Mouse (Mus musculus): ENCODE data around the gene Fam71b. TPM values are rescaled to one million over a fixed set of nuclear protein-coding genes. Genes with fewer than 3 reads are reported as not detected.

Gene Fam71b
- not detected for total RNA-seq (2021)

DNA sequence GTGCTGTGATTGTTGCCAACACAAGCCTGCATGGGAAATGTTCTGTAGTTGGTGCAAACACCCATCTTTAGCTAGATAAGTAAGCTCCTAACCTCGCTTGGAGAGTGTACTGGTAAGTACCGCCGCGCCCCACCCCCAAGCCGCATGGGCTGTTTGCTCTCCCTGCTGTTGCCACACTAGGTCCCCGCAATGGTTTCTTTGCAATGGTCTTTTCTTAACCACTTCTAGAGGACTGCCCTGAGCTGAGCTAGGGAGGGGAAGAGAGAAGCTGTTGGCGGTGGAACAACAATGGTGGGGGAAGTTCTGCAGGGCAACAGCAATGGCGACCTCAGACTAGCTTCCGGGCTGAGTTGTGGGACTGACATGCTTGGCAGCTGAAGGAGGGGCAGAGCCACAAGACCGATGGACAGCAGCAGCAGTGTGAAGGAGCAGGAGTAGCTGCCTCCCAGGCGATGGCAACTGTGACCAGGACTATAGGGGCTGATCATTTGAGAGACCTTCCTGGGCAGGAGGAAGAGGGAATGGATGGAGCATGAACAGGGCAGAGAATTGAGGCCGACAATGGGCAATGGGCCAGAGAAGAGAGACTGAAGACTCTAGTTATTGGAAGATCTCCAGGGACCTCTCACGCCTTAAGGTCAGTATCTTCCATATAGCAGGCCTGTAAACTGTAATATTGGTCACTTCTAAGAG, at the start of gene Fam71b:
TSS of gene Fam71b (plus strand) at position 393 of the 693 bp plus-strand sequence.
- no peak for DNase-seq

DNA sequence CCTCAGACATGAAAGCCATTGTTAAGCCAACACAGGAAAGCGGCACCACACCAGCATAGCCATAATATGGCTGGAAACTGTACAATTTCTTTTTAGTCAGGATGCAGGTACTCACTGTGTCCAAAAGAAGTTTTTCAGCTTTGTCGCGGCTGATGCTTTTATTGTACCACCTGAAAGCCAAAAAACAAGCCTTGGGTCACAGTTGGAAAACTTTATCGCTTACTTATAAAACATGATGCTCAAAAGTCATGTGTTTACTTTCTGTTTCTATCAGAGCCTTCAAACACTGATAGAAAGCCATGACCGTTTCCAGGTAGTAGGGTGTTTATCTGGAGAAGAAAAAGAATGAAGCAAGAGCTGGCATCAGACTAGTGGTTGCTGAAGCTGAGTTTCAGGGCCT, 48.6 kb upstream of the Fam71b start:
- DNase-seq, result no peak

DNA sequence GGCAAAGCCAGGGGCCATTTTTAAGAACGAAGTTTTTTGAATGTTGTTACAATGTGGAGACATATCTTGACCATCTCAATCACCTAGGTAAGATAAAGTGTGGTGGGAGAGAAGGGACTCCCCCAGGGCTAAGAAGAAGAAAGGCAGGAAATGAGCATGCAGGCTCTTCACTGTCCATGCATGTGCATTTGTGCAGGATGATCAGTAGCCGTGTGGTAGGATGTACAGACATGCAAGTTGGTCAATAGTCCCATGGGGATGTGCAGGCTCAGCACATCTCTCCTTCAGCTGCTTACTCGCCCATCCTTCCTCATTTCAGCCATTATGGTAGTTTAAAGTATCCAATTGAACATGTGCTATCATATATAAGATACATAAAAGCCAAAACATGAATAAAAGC, 47.9 kb upstream of the Fam71b start:
- DNase-seq, result no peak

DNA sequence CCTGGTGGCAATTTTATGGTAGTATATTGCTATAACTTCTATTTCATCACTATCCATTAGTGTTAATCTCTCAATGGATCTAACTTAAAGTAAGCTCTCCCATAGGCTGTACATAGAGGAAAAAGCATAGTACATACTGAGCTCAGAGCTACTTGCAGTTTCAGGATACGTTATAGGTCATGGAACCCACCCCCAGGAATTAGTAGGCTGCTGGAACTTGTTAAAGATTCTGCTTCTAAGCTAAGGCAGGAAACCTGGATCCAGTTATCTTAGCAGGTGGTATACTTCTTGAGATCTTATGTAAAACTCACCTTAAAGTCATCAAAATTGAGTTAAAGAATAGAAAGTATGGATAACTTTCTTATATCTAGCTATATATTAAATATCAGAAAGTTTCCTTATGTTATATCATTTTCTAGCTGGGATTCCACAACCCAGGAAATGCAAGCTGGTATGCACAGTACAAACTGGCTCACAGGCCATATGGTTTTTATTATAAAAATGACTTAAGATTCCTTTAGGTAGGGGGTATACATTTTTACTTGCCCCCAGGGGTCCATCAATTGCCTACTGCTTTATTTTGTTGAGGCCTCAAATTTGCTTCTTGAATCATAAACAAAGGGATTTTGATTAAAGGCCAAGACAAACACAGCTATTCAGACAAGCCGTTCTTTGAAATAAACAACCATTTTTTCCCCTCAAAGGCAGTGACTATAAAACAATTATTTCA, 46.5 kb upstream of the Fam71b start:
- no peak for DNase-seq

DNA sequence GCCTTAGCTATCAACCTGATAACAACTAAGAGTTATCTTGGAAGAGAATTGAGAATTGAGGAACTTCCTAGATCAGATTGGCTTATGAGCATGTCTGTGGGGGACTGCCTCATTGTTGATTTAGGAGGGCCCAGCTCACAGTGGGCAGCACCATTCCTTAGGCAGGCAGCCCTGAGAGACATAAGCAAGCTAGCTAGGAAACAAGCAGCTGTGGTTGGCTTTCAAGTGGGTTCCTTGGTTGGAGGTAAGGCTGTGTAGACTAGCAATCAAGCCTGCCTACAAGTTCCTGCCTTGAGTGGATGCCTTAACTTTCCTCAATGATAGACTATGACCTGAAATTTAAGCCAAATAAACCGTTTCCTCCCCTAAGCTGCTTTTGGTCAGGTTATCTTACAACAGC, 38.0 kb upstream of the Fam71b start:
- DNase-seq, result no peak

DNA sequence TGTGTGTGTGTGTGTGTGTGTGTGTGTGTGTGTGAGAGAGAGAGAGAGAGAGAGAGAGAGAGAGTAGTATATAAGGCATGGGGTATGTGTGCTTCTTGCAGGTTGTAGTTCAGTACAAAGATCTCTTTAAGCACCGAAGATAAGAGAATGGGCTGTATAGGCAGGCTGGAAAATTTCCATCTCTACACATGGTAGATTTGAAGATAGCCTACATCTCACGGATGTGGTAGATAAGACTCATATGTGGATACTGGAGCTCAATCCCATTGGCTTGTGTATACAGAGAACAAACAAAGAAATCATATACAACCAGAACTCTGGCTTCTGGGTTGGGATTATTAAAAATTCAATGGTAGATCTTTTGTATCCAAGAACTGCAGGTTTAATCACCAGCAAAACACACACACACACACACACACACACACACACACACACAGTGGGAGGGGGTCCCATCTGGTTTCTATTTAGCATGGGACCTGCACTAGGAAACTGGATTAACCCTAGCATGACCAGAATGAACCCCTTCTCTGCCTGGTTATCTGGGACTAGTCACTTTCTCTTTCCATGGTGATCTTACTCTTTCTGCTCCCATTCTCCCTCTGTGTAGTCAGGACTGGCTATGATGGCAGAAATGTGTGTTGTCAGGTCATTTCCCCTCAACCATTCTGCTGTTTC, 35.2 kb upstream of the Fam71b start:
- no peak for DNase-seq

DNA sequence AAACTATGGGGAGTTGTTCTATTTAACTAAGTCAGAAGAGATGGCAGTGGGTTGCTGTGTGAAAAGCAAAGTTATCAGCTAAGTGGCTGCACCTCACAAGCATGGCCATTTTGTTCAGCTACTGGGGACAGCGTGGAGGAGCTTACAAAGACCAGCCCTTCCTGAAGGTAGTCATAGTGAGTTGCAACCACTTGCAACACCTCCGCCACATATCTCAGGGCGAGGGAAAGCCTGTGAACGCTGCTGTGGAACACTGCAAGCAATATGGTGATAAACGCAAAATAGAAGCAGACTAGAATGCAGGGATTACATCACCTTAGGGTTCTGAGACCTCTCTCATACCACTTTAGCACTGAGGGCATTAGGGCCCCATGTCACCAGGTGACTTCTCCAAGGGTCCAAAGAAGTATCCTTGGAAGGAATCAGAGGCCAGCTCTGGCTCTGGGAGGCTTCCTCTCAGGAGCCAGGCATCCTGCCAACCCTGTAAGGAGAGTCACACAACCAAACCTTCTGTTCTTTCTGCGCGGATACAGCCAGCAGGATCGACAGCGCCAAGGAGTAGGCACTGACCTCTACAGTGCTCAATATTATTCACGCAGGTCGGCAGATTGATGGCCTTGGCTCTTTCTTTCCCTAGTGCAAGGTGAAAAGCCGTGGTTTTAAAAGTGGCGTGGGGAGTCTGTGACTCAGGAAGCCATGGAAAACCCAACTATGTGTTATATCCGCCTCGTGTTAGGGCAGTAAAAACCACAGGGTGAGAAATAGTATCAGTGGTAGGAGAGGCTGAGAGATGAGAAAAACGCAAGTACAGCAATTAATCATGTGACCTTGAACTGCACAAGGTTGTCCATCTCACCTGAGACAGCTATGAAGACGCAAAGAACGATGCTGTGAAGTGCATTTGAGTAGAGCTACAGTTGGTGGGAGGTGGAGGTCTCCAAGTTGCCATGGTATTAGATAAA, 34.0 kb upstream of the Fam71b start:
- no peak for DNase-seq

DNA sequence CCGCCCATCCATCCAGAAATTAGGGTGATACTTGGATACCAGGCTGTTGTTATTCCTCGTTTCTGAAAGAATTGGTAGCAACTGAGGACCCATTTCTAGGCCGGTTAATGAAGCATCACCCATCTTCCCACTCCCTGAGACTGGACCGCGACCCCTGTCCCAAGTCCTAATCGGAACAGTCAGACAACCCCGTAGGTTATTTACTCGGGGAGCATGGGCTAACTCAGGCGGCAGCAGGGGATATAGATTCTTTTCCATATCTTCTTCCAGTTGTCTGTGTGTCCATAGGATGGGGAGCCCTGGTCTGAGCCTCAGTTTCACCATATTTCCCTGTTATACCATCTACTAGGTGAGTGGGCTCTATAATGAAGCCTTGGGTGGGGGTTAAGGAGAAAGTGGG, 32.5 kb upstream of the Fam71b start:
- no peak for DNase-seq

DNA sequence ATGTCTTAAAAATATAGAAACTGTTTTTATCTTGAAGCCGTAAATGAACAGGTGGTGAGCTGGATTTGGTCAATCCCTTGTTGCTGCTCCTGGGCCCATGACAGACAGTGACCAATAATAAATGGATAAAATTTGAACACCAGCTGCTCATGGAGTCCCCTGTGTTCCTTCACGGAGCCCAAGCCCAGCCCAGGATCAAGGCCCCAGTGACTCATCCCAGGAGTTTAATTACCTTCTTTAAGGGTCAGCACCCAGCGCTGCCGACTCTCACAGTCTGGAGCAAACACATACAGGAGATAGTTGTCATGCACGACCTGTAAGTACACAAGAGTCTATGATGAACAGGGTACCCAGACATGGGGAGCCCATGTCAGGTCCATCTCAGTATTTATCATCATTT, 30.6 kb upstream of the Fam71b start:
- no peak for DNase-seq

DNA sequence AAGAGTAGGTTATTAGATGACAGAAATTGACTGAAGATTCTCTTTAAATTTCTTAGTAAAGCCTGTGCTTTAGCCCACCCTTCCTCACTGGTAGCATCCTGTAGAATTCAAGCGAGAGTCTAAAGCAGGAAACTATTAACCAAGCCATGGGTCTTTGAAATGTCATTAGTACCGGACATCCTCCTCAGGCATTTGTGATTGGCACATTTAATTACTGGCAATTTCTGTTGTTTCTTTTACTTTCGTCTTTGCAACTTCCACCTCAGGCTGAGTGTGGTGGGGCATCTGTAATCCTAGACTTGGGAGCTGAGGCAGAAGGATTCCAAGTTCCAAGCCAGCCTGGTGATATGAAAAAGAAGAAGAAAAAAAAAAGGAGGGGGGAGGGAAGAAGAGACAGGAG, 30.0 kb upstream of the Fam71b start:
- DNase-seq, result no peak

DNA sequence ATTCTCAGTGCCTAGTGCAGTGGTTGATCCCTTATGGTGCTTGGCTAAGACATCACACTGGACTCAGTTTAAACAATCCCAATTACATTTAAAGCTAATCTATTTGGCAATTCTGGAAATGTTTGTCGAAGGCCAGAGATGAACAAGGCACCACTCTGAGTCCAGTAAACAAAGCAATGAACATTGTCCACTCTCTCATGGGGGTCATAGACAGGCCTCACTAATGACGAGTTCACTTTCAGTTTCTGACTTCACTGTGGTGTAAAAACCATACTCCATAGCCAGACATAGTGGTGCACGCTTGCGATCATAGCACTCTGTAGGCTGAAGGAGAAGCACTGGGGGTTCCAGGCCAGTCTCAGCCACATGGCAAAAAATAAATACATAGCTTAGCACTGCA, 25.9 kb upstream of the Fam71b start:
- DNase-seq, result no peak

DNA sequence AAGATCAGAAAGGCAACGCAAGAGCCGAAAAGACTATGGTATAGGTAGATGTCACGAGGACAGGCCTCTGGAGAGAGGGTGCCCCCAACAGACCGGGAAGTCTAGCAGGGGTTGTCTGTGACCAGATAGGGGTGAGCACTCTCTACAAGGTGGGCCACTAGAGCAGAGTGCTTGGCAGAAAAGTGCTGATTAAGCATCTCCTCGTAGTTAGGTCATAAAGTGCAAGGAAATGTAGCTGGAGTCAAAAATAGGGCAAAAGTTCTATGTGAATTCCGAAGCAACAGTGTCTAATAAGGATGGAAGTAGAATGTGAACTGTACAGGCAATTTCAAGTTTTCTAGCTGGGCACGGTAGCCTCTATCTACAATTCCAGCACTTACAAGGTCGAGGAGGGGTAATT, 25.1 kb upstream of the Fam71b start:
- no peak for DNase-seq

DNA sequence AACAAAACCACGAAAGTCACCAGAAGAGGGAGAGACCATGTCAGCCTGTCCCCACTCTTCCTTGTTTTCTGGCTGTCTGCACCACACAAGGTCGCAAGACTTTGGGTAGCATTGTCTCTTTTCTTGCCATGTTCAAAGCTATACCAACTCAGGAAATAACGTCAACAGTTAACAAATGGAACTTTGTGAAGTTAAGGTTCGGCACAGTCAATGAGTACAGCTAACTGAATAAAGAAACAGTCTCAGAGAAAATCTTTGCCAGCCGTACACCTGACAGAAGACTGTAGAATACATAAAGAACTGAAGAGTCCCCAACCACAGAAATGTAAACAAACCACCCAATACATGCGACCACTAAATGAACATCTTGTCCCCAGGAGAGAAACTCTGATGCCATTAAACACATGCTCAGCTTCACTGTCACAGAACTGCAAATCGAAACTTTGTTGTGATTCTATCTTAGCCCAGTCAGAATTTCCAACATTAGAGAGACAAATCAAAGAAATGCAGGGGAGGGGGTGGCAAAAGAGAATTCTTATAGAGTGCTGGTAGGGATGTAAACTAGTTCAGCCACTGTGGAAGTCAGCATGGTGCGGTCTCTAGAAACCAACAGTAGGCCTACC, 23.9 kb upstream of the Fam71b start:
- DNase-seq, result no peak

DNA sequence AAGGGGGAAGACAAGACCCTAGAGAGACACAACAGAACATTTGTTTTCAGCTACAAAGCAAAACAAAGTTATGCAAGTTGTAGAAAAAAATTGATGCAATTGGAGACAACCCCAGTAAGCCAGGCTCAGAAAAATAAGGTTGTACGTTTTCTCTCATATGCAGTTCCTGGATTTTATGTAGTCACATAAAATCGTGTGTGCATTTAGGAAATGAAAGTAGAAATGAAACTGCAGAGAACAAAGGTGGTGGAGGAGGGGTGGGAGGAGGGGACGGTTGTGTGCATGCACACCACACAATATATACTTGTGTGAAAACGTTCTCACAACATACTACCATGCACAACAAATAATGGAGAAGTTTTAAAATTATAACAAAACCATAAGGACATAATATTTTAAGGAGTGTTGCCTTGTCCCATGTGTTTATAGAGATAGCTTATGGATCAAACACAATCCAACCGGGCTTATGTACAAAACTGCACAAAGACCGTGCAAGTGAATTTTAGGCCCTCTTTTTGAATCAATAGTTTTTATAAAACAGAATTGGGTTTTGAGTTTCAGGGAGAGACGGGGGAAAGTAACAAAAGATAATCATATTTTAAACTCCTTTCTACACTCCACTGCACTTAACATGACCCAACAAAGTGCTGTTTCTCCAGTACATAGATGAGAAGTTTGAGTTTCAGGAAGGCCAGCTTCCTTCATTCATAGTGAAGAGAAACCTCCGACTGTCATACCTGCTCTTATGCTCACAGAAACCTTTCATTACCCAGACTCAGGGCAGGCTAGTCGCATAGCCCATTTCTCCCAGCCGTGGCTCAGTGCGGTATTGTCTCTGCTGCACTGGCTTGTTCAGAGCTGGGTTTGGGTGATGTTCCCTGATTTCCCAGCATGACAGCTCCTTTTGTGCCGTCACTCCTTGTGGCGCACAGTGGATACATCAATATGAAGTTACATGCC, 23.0 kb upstream of the Fam71b start:
- DNase-seq, result no peak

DNA sequence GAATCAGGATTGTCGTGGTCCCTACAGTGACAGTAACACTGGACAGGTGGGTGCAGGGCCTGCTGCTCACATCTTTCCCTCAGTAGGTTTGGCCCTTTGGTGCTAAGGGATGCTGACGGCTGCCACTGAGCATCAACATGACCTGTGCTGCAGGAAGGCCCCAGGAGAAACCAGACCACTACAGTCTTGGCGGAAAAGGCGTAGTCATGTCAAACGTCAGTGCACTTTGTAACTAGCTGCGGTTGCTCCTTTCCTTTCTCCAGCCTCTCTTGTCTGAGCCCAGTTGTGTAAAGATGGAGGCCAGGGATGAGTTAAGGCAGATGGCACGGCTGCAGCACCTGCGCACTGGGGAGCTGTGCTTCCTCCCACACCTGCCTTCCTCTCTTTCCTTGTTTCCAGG, 21.3 kb upstream of the Fam71b start:
- no peak for DNase-seq

DNA sequence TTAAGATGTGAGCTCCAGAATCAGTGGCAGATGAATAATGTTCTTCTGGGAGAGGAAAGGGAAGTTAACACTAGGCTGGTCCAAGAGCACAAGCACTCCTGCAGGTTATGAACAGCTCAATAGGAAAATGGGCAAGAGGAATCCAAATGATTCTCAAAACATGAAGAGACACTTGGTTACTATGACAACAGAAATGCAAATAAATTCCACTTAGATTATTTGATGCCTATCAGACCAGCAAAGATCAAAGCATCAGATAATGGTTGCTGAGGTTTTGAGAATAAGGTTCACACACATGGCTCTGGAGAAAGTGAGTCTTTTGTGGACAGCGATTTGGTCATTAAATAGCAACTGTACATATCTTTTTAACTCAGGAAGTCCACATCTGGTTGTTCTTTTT, 19.0 kb upstream of the Fam71b start:
- no peak for DNase-seq

DNA sequence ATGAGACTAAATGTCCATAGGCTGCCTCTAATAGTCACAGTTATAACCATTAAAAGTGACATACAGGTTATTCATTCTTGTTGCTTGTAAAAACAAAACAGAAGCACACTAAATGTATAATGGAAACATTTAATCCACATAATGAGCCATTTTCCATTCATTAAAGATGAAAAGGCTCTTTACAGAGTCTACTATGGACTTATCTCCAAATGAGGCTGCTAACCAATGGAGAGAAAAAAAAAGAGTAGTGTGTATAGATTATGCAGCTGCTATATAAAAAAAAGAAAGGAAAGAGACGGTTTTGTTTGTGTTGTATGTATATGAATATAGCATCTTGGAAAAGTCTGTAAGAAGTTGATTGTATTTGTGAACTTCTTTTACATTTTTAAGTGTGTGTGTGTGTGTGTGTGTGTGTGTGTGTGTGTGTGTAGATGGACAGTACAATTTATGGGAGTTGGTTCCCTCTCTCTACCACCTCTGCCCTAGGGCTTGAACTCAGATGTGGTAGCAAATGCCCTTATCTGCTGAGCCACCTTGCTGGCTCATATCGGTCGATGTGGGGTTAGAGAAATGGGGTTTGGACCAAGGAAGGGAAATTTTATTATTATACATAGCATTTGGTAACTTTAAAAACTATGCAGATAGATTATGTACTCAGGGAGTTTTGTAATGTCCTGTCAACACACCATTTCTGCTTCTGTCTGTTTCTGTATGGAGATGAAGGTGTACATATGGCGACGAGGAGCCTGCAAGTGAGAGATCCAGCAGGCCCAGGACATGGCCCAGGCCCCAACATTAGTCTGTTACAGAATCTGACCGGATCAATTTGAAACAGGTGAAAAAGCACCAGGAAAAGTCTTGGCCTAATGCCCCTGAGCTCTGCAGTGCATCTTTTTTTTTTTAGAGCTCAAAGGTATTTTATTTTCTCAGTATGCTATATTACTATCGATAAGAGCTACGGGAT, 18.3 kb upstream of the Fam71b start:
- DNase-seq, result no peak

DNA sequence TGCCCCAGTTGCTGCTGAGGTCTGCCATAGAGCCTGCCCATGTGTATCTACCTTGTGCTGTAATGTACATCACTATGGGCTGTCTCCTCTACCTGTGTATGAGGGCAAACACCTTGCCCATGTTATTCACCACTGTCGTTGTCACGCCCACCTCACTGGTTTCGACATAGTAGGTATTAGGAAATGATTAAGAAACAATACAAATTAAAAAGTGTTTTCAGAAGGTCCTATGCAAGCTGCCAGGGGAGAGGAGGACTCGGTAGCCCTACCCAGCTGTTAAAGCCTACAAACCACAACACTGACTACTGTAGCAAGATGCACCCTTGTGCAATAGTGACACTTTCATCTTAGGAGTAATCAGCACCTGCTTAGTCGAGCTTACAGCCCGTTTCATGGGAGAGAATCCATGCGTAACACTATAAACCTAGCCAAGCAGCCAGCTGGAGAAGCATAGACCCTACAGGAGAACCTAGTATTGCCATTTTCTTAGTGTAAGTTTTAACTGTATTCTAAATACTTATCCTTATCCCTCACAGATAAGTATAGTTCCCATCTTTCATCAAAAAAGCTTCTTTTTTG, 16.2 kb upstream of the Fam71b start:
- DNase-seq, result no peak

DNA sequence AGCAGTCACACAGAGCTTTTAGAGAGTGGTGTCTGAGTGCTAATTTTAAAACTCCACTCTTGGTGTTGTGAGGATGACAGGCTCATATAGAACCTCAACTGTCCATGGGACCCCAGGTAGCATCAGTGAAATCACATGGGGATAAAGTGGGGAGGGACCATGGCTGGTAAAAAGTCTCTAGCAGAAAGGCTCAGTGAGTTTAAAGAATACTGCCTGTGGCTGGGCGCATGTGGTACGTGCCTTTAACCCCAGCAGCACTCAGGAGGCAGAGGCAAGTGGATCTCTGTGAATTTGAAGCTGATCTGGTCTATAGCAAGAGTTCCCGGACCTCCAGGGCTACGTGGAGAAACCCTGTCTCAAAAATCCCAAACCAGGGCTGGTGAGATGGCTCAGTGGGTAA, 13.9 kb upstream of the Fam71b start:
- DNase-seq, result no peak

Data from layer of hippocampus, postnatal 36 days (tissue).